Mouse (Mus musculus) c-Kit-negative CD71-positive TER-119-positive erythroid progenitor cells, embryonic 14.5 days (primary cell): ENCODE measurements around the gene Gm13420.
"Not testable (repeated sequence)": the region's sequence is repeated elsewhere in the genome, so short reads cannot be mapped to it uniquely, and the experiment has no call there.

Experiments
- DNase-seq: peaks from one replicate; pipeline ENCODE4 v3.0.0-alpha.2; 2013; ENCODE audit warnings: low read depth, low spot score

The Gm13420 gene

GRCm38 (mm10) chr2:29751497-29751896 is at the start of gene Gm13420:
Gene Gm13420 (minus strand): TSS chr2:29751685.
- DNase-seq = no peak

DNA sequence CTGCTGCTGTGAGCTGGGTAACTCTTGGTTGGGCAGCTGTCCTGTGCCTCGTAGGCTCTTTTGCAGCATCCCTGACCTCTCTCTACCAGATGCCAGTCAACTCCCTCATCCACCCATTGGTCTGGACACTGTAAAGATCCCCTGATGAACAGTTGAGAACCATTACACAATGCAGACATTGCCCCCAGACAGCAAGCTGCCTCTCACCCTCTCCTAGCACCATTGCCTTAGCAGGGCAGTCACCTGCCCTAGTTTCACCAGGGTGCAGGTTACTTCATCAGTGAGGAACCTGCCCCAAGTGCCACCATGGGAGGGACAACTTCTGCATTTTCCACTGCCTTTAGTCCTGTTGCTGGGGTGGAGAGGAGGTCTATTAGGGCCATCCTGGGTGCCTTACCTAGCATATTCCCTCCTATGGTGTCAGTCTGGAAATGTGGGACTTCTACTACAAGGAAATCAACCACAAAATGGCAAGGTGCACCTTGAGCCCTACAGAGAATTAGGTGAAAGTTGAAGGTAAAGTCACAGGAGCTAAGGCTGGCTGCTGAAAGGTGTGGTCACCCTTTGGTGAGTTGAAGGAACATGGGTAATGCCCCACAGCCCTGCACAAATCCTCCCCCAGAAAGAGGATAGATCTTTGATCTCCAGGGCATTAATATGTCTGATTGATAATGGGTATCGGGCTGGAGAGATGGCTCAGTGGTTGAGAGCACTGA is 41.4 kb upstream of the Gm13420 start:
- DNase-seq = no peak

- DNase-seq = peak; percentile 69
Observed at GRCm38 (mm10) chr2:29787937-29788681, 36.6 kb upstream of the Gm13420 start, which contains the start of gene Trub2. Gene Trub2 (minus strand): TSS chr2:29788502.

- DNase-seq = peak; percentile 89
Observed at GRCm38 (mm10) chr2:29787104-29787917, 35.8 kb upstream of the Gm13420 start, which contains the start of gene Coq4. Gene Coq4 (plus strand): TSS chr2:29787493.

DNA sequence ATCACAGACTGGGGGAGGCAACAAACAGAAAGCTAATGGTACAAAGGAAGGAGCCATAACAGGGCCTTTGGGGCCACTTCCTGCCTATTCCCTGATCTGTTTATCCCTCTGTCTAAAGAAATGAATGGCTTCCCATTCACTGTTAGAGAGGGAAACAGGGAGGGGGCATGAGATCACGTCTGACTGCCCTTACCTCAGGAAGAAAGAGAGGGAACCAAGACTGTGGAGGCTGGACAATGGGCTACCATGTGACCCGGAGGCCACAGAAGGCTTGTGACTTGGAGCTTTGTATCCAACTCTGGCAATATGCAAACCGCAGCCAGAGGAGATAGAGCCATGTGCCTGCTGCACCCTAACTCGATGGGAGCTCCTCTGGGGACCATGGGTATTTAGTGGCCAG is 32.8 kb upstream of the Gm13420 start:
- DNase-seq = no peak

- DNase-seq = not testable (repeated sequence)
Observed at GRCm38 (mm10) chr2:29781256-29781655, 29.8 kb upstream of the Gm13420 start.

DNA sequence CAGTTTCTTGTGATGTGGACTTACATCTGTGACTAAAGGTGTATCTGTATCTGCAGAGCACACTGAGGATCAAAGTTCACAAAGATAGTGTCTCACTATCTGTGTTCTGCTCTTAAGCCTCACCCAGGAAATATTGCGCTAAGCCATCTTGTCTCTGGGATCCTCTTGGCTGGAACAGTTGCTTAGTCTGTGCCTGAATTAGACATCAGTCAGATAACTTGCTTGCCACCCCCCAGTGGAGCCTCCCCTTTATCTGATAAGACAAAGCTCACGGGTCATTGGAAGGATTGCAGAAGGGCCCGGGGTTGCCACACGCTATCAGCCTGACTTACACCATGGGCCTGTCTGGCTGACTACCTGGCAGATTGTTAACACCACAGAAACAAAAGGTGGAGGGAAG is 21.8 kb upstream of the Gm13420 start:
- DNase-seq = no peak

GRCm38 (mm10) chr2:29771611-29772461 is 20.4 kb upstream of the Gm13420 start:
- DNase-seq = no peak

DNA sequence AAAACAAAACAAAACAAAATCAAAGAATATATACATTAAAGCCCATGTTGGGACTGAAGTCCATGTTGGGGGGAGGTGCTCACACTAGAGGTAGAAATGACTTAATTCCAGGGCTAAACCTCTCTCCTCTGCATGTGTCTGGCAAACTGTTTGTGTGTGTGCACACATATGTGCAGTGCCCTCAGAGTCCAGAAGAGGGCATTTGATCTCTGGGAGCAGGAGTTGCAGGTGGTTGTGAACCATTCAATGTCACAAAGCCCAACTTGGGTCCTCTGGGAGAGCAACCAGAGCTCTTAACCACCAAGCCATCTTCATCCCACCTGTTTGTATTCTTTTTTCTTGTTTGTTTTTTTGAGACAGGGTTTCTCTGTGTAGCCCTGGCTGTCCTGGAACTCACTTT is 18.7 kb upstream of the Gm13420 start:
- no peak for DNase-seq

GRCm38 (mm10) chr2:29768901-29769300 is 17.4 kb upstream of the Gm13420 start:
- no peak for DNase-seq

DNA sequence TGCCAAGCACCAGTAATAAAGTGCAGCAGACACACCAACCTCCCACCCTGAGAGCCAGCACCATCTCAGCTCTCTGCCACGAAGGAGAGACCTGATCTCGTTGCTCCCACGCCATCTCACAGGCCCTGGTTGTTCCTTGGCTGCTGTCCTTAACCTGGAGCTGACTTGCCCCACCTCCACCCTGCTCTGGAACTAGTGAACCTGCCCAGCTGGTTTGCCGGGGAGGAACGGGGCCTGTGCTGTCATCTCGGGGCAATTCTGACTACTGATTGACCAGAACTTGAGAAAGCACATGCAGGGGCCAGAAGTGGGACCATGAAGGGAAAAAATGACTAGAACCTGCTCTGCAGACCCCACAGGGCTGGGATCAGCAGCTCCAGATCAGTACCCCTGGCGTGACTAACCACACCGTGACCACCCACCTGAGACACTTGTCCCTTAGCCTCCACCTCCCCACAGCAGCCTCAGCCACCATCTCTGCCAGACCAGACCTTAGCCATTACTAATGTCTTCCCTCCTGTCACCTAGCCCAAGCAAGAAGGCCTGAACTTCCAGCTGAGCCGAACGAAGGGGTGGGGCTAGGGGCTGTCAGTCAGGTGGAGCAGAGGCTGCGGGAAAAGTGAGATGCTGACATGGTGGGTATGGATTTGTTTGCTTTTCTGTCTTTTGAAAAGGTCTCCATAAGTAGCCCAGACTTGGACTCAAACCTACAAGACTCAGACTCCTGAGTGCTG is 16.7 kb upstream of the Gm13420 start:
- DNase-seq = no peak

DNA sequence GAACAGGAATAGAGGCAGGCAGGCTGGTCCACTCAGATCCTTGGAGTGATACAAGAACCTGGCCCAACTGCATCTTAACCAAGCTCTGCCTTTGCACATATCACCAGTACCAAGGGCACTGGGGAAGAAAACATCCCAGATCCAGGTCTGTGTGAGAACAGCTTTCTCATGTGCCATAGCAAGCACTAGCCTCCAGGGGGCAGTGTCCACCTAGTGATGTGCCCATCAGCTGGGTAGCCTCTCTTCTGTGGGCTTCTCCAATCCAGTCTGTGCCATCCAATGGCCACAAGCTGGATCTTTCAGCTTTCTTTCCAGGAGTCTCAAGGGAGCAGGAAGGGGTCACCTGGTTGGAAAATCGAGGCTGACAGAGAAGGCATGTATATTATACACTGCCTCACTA is 13.3 kb upstream of the Gm13420 start:
- DNase-seq = peak; percentile 40

GRCm38 (mm10) chr2:29755693-29756092 is 4.2 kb upstream of the Gm13420 start:
- DNase-seq = no peak

- DNase-seq = no peak
Observed at GRCm38 (mm10) chr2:29752397-29752796, 912 bp upstream of the Gm13420 start.

GRCm38 (mm10) chr2:29748499-29748898 is 3.0 kb downstream of the Gm13420 start:
- DNase-seq = no peak

- DNase-seq = no peak
Observed at GRCm38 (mm10) chr2:29747852-29748251, 3.6 kb downstream of the Gm13420 start.

DNA sequence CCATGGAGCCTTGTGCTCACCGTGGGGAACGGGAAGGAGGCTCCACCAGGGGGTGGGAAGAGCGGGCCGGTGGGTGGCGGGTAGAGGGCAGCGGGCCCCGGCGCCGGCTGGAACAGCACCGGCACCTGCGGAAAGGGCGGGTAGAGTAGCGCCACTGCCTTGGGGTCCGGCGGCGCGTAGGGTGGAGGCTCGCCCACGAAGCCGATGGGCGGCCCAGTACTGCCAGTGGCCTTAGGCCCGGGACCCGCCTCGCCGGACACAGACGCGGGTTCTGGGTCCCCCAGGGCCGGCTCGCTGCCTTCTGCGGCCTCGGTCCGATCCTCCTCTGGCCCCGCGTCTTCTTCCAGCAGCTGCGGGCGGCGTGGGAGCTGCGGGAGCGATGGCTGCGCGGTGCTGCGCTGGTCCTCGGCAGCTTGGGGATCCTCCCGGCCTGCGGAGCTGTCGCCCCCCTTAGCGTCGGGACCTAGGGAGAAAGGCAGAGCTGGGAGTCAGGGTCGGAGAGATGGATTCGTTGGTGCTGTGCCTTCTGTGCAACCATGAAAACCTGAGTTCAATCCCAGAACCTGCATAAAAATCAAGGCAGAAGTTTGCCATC is 4.2 kb downstream of the Gm13420 start:
- no peak for DNase-seq

DNA sequence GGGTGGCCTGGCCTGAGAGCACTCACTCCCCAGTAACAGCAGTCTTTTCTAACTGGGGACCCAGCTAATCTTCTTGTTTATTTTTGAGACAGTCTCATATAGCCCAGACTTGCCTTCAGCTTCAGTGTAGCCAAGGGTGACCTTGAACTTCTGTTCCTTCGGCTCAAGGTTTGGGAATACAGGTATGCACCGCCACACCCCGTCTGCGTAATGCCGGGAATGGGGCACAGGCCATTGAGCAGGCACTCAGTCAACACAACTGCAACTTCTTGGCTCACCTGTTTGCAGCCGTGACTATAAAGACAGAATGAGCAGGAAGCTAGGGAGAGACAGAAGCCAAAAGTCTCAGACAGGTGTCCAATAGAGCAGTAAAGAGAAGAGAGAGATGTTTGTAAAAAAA is 7.2 kb downstream of the Gm13420 start:
- DNase-seq = no peak

GRCm38 (mm10) chr2:29741207-29741606 is 10.3 kb downstream of the Gm13420 start:
- DNase-seq = no peak

DNA sequence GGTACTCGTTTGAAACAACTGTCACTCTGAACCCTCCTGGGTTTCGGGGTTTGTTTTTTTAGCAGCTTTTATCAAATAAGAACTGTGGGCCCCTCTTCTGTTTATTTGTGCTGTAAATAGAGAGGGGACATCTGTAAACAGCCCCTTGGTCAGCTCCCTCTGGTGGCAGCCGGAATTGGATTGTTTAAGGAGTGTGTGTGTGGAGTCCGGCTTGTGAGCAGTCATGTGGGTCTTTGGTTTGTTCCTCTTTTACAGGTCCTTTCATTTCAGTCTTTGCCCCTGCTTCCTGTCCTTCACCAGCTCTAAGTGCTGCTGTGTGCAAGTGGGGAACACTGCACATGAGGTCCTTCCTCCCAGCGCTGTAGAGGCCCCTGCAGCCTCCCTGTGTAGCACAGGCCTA is 12.1 kb downstream of the Gm13420 start:
- DNase-seq = no peak
